Mouse (Mus musculus): ENCODE results near the gene Pak1. TPM values are rescaled to one million over a fixed set of nuclear protein-coding genes. Genes with fewer than 3 reads are reported as not detected.

Gene Pak1
- polyA plus RNA-seq, 1 experiment from 2014 or later: 10.1 TPM

DNA sequence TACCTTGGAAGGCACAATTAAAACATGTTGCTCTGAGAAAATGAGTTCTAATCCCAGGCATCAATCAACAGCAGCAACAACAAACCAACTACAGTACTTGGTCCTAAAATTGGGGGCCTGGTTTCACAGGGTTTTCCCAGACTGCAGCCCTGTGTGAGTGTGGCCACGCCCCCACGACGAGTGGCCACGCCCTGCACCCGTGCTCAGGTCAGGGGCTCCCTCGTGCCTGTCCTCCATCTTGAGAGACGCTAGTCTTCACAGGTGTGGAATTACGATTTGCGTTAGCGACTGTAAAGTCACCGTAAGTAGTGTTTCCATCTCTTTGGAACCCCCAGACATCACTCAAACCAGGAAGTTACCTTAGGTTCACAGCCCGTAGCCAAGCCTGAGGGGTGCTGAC is 131.4 kb downstream of the Pak1 start, which contains the start of gene Gdpd4:
TSS of gene Gdpd4 (plus strand) at position 214 of the 400 bp plus-strand sequence.
- WGBS (ENCODE audit: insufficient replicate concordance): 64% methylated on average over 12 of the region's 12 CpGs
- Histone ChIP-seq H3K9ac (ENCODE audit: low read depth, low read length) (no peak within 1 kb of the TSS), H3K9me3 (replicated peaks; ENCODE audit: control insufficient read depth, low read length) (no peaks in the 10 kb centered on the region)

DNA sequence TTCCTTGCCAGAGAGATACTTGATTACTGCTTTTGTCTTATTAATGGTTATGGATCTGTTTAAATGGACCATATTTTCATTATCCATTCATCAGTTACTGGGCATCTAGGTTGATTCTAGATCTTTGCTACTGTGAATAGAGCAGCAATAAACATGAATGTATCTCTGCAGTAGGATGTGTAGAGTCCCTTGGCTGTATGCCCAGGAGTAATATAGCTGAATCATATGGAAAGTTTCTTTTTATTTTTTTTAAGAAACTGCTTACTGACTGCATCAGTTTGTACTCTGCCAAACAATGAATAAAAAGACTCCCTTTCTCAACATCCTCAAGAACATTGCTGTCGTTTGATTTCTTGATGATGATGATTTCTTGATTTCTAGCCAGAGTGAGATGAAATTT is 137.5 kb downstream of the Pak1 start:
- H3K4me2 ChIP-seq (ENCODE audit: low read depth, low read length): no peak overlapping the region
- no peak overlapping the region for H3K4me3 ChIP-seq (ENCODE audit: low read depth, low read length)
- H3K9me3 ChIP-seq (replicated peaks; ENCODE audit: control insufficient read depth, low read length): no peaks in the 10 kb centered on the region
- H3K36me3 ChIP-seq (ENCODE audit: control insufficient read depth, insufficient read depth): no peaks in the 10 kb centered on the region
- H3K4me1 ChIP-seq (ENCODE audit: control insufficient read depth, low read depth, low read length): no peaks in the 10 kb centered on the region
- H3K9ac ChIP-seq (ENCODE audit: low read depth, low read length): no peak overlapping the region
- WGBS (ENCODE audit: insufficient replicate concordance): 52% methylated on average over 1 of the region's 1 CpGs
- H3K27me3 ChIP-seq (ENCODE audit: control insufficient read depth, insufficient read depth, low read depth, low read length): no peaks in the 10 kb centered on the region
- no peak overlapping the region for H3K27ac ChIP-seq (ENCODE audit: low read length)
- ATAC-seq (ENCODE audit: low read depth): no peak

More for the DNA sequence above, 131.4 kb downstream of the Pak1 start, which contains the start of gene Gdpd4:
- no peak for ATAC-seq (ENCODE audit: low read depth)
- H3K27ac ChIP-seq (ENCODE audit: low read length): no peak within 1 kb of the TSS
- H3K4me2 ChIP-seq (ENCODE audit: low read depth, low read length): no peak within 1 kb of the TSS
- no peaks in the 10 kb centered on the region for H3K4me1 ChIP-seq (ENCODE audit: control insufficient read depth, low read depth, low read length)
- no peaks in the 10 kb centered on the region for H3K27me3 ChIP-seq (ENCODE audit: control insufficient read depth, insufficient read depth, low read depth, low read length)
- H3K4me3 ChIP-seq (ENCODE audit: low read depth, low read length): no peak within 1 kb of the TSS
- H3K36me3 ChIP-seq (ENCODE audit: control insufficient read depth, insufficient read depth): no peaks in the 10 kb centered on the region

DNA sequence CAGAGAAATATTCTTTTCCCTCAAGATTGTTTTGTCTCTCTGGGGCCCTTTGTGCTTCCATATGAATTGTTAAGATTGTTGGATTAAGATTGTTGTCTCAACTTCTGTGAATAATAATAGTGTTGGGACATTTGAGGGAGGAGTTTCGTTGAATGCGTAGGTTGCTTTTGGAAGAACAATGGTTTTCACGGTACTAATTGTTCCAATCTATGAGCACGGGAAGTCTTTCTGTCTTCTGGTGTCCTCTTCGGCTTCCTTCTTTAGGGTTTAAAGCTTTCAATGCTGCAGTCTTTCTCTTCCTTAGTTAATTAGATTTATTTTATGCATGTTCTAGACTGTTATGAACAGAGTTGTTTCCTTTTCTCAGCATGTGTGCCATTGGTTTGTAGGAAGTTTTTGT is 138.6 kb downstream of the Pak1 start:
- Histone ChIP-seq H3K4me1 (ENCODE audit: control insufficient read depth, low read depth, low read length) (no peaks in the 10 kb centered on the region), H3K4me3 (ENCODE audit: low read depth, low read length) (no peak overlapping the region), H3K27me3 (ENCODE audit: control insufficient read depth, insufficient read depth, low read depth, low read length) (no peaks in the 10 kb centered on the region), H3K36me3 (ENCODE audit: control insufficient read depth, insufficient read depth) (no peaks in the 10 kb centered on the region), H3K4me2 (ENCODE audit: low read depth, low read length) (no peak overlapping the region), H3K27ac (ENCODE audit: low read length) (no peak overlapping the region), H3K9ac (ENCODE audit: low read depth, low read length) (no peak overlapping the region), H3K9me3 (replicated peaks; ENCODE audit: control insufficient read depth, low read length) (no peaks in the 10 kb centered on the region)
- 73% methylated on average over 5 of the region's 5 CpGs for WGBS (ENCODE audit: insufficient replicate concordance)
- no peak for ATAC-seq (ENCODE audit: low read depth)

DNA sequence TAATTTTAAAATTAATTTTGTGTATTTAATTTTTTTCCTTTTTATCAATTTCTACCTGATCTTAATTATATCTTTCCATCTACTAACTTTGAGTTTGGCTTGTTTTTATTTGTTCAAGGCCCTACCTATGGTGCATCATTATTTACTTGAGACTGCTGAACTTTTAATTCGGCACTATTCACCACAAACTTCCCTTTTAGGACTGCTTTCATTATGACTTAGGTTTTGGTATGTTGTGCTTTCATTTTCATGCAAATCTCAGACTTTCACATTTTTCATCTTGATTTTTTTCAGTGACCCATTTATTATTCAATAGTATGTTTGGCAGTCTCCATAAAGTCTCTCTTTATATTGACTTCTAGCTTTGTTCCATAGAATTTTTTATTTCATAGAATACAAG is 156.1 kb downstream of the Pak1 start:
- 36% methylated on average over 1 of the region's 1 CpGs for WGBS (ENCODE audit: insufficient replicate concordance)
- H3K4me3 ChIP-seq (ENCODE audit: low read depth, low read length): no peak overlapping the region
- H3K9ac ChIP-seq (ENCODE audit: low read depth, low read length): no peak overlapping the region
- ATAC-seq (ENCODE audit: low read depth): no peak
- H3K36me3 ChIP-seq (ENCODE audit: control insufficient read depth, insufficient read depth): no peaks in the 10 kb centered on the region
- no peaks in the 10 kb centered on the region for H3K27me3 ChIP-seq (ENCODE audit: control insufficient read depth, insufficient read depth, low read depth, low read length)
- no peaks in the 10 kb centered on the region for H3K4me1 ChIP-seq (ENCODE audit: control insufficient read depth, low read depth, low read length)
- H3K9me3 ChIP-seq (replicated peaks; ENCODE audit: control insufficient read depth, low read length): no peaks in the 10 kb centered on the region
- H3K4me2 ChIP-seq (ENCODE audit: low read depth, low read length): no peak overlapping the region
- H3K27ac ChIP-seq (ENCODE audit: low read length): no peak overlapping the region

Other genes with a start within 250 kb of the Pak1 start
- 15.7 and 16.1 TPM in 2 replicates for gene Aamdc, start 209.0 kb upstream of the Pak1 start, polyA plus RNA-seq (2015; fragmentation: Nextera tagmentation; extraction: Ambion mirVana)
- 4.7 and 5.3 TPM in 2 replicates for gene Rsf1, start 208.7 kb upstream of the Pak1 start, polyA plus RNA-seq (2015; fragmentation: Nextera tagmentation; extraction: Ambion mirVana)
- 50.8 and 56.1 TPM in 2 replicates for gene Clns1a, start 91.9 kb upstream of the Pak1 start, polyA plus RNA-seq (2015; fragmentation: Nextera tagmentation; extraction: Ambion mirVana)
- 42.6 and 49.8 TPM in 2 replicates for gene Aqp11, start 50.3 kb upstream of the Pak1 start, polyA plus RNA-seq (2015; fragmentation: Nextera tagmentation; extraction: Ambion mirVana)
- gene Gdpd4, start 131.4 kb downstream of the Pak1 start, polyA plus RNA-seq (2015; fragmentation: Nextera tagmentation; extraction: Ambion mirVana): not detected in 2 replicates

Measured in liver, embryonic 16.5 days (tissue).